Mouse (Mus musculus): ENCODE results near the gene Vps37b. TPM values are rescaled to one million over a fixed set of nuclear protein-coding genes. Genes with fewer than 3 reads are reported as not detected.

The Vps37b gene
- total RNA-seq, 2 experiments from 2014 or later, result 24.4 to 29.3 TPM

DNA sequence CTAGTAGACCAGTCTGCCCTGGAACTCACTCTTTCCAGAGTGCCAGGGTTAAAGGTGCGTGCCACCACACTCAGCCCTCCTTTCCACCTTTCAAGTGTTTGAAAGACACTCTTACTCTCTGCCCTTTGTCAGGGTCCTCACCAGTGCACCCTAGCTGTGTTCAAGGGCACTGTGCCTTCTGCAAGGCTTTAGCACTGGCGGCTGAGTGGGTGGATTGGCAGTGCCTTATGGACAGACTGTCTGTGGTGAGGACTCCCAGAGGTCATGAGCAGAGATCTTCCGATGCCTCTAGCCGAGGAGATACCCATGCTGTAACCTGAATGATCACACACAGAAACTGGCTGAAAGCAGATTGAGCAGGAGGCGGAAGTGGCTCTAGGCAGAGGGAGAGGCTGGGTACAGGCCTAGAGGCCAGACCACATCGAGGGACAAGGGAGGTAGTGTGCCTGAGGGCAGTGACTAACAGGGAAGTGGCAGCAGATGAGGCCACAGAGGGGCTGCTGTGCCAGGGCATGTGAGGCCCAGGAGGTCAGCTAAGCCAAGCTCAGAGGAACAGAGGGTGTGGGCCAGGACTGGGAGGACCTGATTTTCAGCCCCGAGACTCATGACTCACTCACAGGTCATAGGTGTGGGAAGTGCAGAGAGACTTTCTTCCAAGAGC is 14.8 kb upstream of the Vps37b start:
- no peak for DNase-seq (ENCODE audit: low spot score in 2 of 2)

DNA sequence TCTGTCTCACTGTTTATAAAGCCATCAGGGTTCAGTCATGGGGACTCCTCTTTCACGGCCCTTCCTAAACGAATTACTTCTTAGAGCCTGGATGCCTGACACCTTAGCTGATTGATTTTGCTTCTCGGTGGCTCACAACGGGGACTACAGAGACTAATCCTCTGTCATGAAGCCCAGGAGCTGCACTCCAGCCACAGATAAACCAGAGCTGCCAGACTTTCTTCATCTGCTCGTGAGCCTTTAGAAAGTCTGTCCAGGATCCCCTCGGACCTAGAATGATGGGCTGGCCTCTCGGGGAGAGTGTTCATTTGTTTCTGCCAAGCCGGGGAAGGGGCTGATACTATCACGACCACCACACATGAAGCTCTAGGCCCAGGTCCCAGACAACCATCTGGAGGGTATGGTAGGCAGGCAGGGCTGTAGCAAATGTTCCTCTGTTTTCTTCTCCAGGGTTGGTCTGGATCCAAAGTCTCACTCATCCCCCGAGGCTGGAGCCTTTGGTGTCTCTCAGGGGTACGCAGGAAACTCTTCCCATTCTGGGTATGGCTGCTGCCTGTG is 13.5 kb upstream of the Vps37b start:
- no peak for DNase-seq (ENCODE audit: low spot score in 2 of 2)

- DNase-seq (ENCODE audit: low spot score in 2 of 2), result no peak
Measured at GRCm38 (mm10) chr5:124043999-124044398, 11.9 kb upstream of the Vps37b start.

GRCm38 (mm10) chr5:124043212-124043978 is 11.3 kb upstream of the Vps37b start:
- DNase-seq (ENCODE audit: low spot score in 2 of 2), result peak in 1 of 2 experiments; percentile 32

DNA sequence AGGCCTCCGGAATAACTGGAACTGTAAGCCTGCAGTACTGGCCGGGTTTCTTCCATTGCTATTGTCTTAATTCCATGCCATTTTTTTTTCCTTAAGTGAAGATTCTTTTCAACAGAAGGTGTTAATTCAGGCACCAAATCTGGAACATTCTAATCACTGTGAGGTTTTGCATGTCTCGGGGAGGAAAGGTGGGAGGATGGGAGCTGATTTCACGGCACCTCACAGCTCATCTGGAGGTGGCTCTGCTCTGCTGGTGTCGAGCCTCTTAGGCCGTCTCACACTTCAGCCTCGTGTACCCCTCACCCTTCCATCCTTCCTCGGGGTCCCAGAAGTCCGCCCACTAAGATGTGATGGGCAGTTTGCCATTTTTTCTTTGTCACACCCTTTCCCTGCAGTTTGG is 9.0 kb upstream of the Vps37b start:
- no peak for DNase-seq (ENCODE audit: low spot score in 2 of 2)

- DNase-seq (ENCODE audit: low spot score in 2 of 2), result no peak
Measured at GRCm38 (mm10) chr5:124039602-124040001, 7.5 kb upstream of the Vps37b start.

- DNase-seq (ENCODE audit: low spot score in 2 of 2), result no peak
Measured at GRCm38 (mm10) chr5:124036836-124037235, 4.8 kb upstream of the Vps37b start.

DNA sequence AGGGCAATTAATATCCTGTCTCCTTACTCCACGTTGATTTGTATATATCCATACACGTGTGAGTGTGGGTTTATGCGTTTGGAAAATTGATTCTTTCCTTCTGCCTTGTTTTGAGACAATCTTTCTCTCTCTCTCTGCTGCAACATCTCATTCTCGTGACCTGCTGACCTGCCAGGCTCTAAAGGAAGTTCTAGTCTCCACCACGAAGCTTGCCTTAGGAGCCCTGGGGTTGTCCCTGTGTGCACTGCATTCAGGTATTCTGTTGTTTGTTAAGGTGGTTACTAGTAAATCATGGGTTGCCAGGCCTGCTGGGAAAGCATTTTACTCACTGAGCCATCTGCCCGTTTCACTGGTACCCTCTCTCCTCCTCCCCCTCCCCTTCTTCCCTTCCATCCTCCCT is 4.3 kb upstream of the Vps37b start:
- DNase-seq (ENCODE audit: low spot score in 2 of 2), result no peak

GRCm38 (mm10) chr5:124035806-124036205 is 3.7 kb upstream of the Vps37b start:
- no peak for DNase-seq (ENCODE audit: low spot score in 2 of 2)

DNA sequence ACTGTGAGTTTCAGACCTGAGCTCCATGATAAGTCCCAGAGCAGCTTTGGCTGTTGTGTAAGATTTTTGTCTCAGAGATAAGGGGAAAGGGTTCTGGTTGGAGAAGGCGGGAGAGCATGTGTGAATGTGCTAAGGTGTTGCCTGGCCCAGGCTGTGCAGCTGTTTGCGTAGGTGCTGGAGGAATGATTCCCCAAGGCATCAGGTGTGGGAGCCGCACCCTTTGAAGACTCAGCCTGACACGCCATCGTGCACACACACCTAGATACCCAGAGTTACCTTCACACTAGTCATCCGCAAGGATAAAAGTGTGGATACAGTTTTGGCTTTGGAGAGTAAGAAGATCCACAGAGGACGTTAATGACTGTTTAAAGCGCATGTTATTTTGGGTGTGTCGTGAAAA is 3.3 kb upstream of the Vps37b start:
- no peak for DNase-seq (ENCODE audit: low spot score in 2 of 2)

- no peak for DNase-seq (ENCODE audit: low spot score in 2 of 2)
Measured at GRCm38 (mm10) chr5:124034471-124034870, 2.4 kb upstream of the Vps37b start.

DNA sequence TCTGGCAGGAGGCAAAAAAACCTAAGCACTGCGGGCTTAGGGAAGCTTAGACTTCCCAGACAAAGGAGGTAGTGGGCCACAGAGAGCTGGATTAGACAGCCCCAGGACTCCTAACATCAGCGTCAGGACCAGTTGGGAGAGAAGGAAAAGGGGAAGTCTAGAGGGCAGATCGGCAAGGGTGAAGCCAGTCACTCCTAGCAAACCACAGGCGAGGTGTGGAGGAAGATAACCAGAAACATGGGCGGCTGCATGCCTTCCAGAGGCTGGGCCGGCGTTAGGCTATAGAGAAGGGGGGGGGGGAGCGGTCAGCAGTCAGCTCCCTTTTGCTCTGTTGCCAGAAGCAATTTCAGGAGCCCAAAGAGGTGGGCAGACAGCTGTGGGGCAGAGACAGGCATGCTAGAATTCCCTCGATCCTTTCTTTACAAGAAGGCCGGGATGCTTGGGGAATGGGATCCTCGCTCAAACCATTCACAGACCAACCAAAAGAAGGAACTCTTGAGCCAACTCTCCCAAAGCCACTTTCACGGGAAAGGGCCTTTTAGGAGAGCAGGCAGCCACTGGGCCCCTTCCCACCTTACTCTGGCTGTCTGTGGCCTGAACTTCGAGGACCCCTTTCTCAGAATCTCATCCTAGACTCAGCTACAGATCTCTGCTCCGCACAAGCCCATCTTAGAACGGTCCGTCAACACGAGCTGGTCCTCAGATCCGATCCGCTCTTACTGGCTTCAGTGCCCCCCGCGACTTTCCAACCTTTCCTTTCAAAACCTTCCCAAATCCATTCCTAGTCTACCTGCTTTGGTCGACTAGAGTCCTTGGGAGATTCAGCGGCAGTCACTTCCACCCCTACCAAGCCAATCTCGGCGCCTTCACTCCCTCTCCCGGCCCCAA is 758 bp downstream of the Vps37b start:
- no peak for DNase-seq (ENCODE audit: low spot score in 2 of 2)

DNA sequence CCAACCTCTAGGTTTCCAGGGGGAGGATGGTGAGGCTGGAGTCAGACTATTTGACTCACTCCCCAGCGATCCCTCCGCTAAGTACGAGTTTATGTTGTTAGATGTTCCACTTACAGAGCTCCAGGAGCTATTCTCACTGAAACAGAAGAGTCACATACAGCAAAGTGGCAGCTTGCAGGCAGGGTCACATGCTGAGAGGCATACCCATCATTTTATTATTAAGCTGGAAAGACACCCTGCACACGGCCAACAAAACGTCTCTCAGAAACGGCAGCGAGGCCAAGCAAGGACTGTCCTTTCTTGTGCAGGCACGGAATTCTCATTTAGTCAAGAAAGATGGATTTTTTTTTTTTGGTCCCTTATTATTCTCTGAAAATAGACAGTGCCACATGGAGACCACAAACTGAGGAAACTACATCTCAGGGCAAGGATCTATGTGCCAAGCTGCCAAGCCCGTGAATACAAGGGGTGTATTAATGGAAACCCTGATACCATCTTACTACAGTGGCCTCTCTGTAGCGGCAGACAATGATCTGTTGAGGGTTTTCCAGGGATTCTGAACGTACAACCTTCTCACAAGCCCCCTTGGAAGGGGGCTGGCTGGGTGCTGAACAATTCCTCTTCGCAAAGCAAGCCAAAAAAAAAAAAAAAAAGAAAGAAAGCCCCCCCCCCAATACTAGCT is 1.5 kb downstream of the Vps37b start:
- DNase-seq (ENCODE audit: low spot score in 2 of 2), result no peak

DNA sequence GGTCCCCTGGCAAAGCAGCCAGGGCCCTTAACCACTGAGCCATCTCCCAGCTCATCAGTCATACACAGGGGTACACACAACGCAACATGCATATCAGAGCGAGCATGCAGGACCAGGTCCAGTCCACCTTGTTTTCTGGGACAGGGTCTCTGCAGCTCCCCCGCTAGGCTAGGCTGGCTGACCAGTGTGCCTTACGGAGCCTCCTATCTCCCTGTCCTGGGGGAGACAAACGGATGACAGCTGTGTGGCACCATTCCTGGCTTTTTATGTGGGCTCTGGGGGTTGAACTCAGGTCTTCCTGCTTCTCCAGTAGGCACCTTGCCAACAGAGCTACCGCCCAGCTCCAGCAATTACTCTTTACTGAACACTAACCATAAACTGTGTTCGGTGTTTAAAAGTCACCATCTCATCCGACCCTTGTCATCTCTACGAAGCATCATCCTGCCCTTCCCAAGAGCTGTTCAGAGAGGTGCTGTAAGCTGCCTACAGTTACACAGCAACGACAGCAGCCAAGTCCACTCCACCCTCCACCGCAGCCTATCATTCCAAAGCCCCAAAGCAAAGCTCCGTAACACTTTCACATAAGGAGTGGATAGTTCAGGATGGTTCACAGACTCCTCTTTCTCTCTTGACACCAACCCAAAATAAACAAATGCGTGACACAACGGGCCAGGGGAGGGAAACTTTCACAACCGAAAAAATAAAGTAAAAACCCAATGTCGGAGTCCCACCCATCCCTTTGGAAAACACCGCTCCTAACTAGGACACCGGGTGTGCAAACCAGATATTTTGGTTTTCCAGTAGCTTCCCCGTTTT is 2.6 kb downstream of the Vps37b start:
- DNase-seq (ENCODE audit: low spot score in 2 of 2), result no peak

DNA sequence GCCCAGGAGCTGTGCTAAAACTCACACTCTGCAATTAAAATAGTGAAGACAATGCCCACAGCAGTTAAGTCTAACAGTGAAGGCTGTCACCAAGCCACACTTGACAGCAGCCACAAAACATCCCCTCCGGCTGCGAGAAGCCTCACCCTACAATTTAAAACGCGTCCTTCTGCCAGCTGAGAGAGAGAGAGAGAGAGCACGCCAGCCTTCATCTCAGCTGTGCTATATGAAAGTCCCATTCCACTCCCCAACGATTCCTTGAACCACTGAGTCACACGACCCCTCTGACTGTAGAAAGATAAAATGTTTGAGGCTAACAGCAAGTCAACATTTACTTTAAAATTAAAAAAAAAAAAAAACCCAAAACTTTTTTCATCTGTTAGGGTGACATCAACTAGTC is 3.4 kb downstream of the Vps37b start:
- DNase-seq (ENCODE audit: low spot score in 2 of 2), result no peak

GRCm38 (mm10) chr5:124027702-124028470 is 4.2 kb downstream of the Vps37b start:
- no peak for DNase-seq (ENCODE audit: low spot score in 2 of 2)

GRCm38 (mm10) chr5:124026568-124026967 is 5.5 kb downstream of the Vps37b start:
- DNase-seq (ENCODE audit: low spot score in 2 of 2), result no peak

DNA sequence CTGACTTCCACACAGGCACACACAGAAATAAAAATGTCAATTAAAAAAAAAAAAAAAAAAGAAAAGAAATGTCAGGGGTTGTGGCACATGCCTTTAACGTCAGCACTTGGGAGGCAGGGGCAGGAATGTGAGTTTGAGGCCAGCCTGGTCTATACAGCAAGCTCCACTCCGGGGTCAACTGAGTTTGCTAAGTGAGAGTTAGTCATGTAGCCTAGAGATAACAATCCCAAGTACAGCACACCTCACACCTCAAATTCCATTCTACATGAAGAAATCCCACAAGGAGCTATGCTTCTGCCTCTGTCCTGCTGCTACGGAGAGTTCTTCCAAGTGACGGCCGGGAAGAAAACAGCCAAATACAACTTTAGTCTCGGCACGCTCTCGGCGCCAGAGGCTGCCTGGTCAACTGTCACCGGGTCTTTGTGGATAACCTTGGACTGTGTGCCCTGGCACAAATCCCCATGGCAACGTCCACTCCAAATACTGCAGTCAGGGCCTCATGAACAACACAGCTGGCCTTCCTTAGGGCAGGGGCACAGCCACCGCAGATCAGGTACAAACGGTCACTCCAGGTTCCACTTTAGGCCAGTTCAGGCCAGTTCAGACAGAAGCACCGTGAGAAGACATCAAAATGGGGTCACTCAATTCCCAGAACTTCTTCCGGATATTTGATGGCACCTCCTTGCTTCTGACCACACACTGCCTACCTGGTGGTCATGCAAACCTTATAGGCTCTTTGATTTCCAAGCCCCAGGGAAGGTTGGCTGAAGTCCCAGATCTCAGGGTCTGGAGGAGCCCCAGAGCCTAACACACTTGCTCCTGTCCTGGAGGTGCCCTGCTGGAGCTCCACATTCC is 6.3 kb downstream of the Vps37b start:
- no peak for DNase-seq (ENCODE audit: low spot score in 2 of 2)
